Mouse (Mus musculus): ENCODE data around the gene Shtn1. TPM values are rescaled to one million over a fixed set of nuclear protein-coding genes. Genes with fewer than 3 reads are reported as not detected.

Shtn1 gene
- total RNA-seq, 2 experiments from 2014 or later: 0.67 to 0.99 TPM

- H3K4me3 ChIP-seq: no peak overlapping the region
- no peak for TF ChIP-seq CTCF (IDR thresholded peaks at IDR 0.05)
- intact Hi-C loops (cut with DNase I): no loop called here
- DNase-seq: no peak
- no peak overlapping the region for H3K27ac ChIP-seq
These were observed 37.1 kb downstream of the Shtn1 start for GRCm38 (mm10) chr19:59038793-59039192.

- DNase-seq: no peak
- TF ChIP-seq CTCF (IDR thresholded peaks at IDR 0.05): no peak
- H3K4me3 ChIP-seq: no peak overlapping the region
- no peak overlapping the region for H3K27ac ChIP-seq
- intact Hi-C loops (cut with DNase I): no loop called here
These were observed 39.1 kb downstream of the Shtn1 start for GRCm38 (mm10) chr19:59036811-59037210.

- no peak overlapping the region for H3K27ac ChIP-seq
- no peak for DNase-seq
- intact Hi-C loops (cut with DNase I): no loop called here
- no peak overlapping the region for H3K4me3 ChIP-seq
- TF ChIP-seq CTCF (IDR thresholded peaks at IDR 0.05): no peak
These were observed 42.7 kb downstream of the Shtn1 start for GRCm38 (mm10) chr19:59033241-59033640.

- DNase-seq: no peak
- Histone ChIP-seq H3K4me3 (no peak overlapping the region), H3K27ac (no peak overlapping the region)
- intact Hi-C loops (cut with DNase I): no loop called here
- TF ChIP-seq CTCF (IDR thresholded peaks at IDR 0.05): no peak
These were observed 45.7 kb downstream of the Shtn1 start for GRCm38 (mm10) chr19:59030221-59030620.

GRCm38 (mm10) chr19:59029011-59029410 is 46.9 kb downstream of the Shtn1 start:
- no peak overlapping the region for H3K27ac ChIP-seq
- intact Hi-C loops (cut with DNase I): no loop called here
- no peak overlapping the region for H3K4me3 ChIP-seq
- no peak for TF ChIP-seq CTCF (IDR thresholded peaks at IDR 0.05)
- DNase-seq: no peak

- no peak for TF ChIP-seq CTCF (IDR thresholded peaks at IDR 0.05)
- Histone ChIP-seq H3K4me3 (no peak overlapping the region), H3K27ac (no peak overlapping the region)
- no peak for DNase-seq
- intact Hi-C loops (cut with DNase I): no loop called here
These were observed 47.8 kb downstream of the Shtn1 start for GRCm38 (mm10) chr19:59028130-59028529.

GRCm38 (mm10) chr19:59023876-59024275 is 52.0 kb downstream of the Shtn1 start:
- TF ChIP-seq CTCF (IDR thresholded peaks at IDR 0.05): no peak
- Histone ChIP-seq H3K27ac (no peak overlapping the region), H3K4me3 (no peak overlapping the region)
- intact Hi-C loops (cut with DNase I): no loop called here
- DNase-seq: no peak

GRCm38 (mm10) chr19:59021644-59022043 is 54.3 kb downstream of the Shtn1 start:
- Histone ChIP-seq H3K27ac (no peak overlapping the region), H3K4me3 (no peak overlapping the region)
- DNase-seq: no peak
- no peak for TF ChIP-seq CTCF (IDR thresholded peaks at IDR 0.05)
- intact Hi-C loops (cut with DNase I): no loop called here

GRCm38 (mm10) chr19:59010802-59011201 is 65.1 kb downstream of the Shtn1 start:
- no peak for TF ChIP-seq CTCF (IDR thresholded peaks at IDR 0.05)
- Histone ChIP-seq H3K4me3 (no peak overlapping the region), H3K27ac (no peak overlapping the region)
- intact Hi-C loops (cut with DNase I): no loop called here
- no peak for DNase-seq

- Histone ChIP-seq H3K27ac (no peak overlapping the region), H3K4me3 (no peak overlapping the region)
- intact Hi-C loops (cut with DNase I): no loop called here
- no peak for DNase-seq
- no peak for TF ChIP-seq CTCF (IDR thresholded peaks at IDR 0.05)
These were observed 69.1 kb downstream of the Shtn1 start for GRCm38 (mm10) chr19:59006577-59007340.

GRCm38 (mm10) chr19:59002827-59003226 is 73.1 kb downstream of the Shtn1 start:
- H3K4me3 ChIP-seq: no peak overlapping the region
- intact Hi-C loops (cut with DNase I): no loop called here
- no peak for DNase-seq
- no peak overlapping the region for H3K27ac ChIP-seq
- no peak for TF ChIP-seq CTCF (IDR thresholded peaks at IDR 0.05)

- no peak overlapping the region for H3K4me3 ChIP-seq
- intact Hi-C loops (cut with DNase I): no loop called here
These were observed 94.3 kb downstream of the Shtn1 start for GRCm38 (mm10) chr19:58981571-58981970.

GRCm38 (mm10) chr19:58980056-58980440 is 95.9 kb downstream of the Shtn1 start:
- TF ChIP-seq CTCF (IDR thresholded peaks at IDR 0.05): no peak
- Histone ChIP-seq H3K4me3 (peak overlapping the region; percentile 66), H3K27ac (no peak overlapping the region)
- DNase-seq: no peak
- intact Hi-C loops (cut with DNase I): no loop called here

More at GRCm38 (mm10) chr19:58981571-58981970, 94.3 kb downstream of the Shtn1 start:
- no peak for DNase-seq
- H3K27ac ChIP-seq: no peak overlapping the region
- TF ChIP-seq CTCF (IDR thresholded peaks at IDR 0.05): no peak

GRCm38 (mm10) chr19:58979436-58980055 is 96.4 kb downstream of the Shtn1 start:
- Histone ChIP-seq H3K27ac (no peak overlapping the region), H3K4me3 (peak overlapping the region; percentile 66)
- TF ChIP-seq CTCF (IDR thresholded peaks at IDR 0.05): no peak
- peak; percentile 57 for DNase-seq
- intact Hi-C loops (cut with DNase I): no loop called here
